Mouse (Mus musculus) induced T-regulatory cell, adult 2 months (primary cell): ENCODE data around the gene Stk19.
A peak's percentile ranks its signal among the peaks of the same experiment; 100 is the strongest.
"Not testable (repeated sequence)": the region's sequence is repeated elsewhere in the genome, so short reads cannot be mapped to it uniquely, and the experiment has no call there.

Source experiments
- DNase-seq: peaks from one replicate; pipeline ENCODE4 v3.0.0-alpha.2; 2012; ENCODE audit warnings: low read depth

Gene Stk19

GRCm38 (mm10) chr17:34797211-34797995, 39.3 kb downstream of the Stk19 start:
- not testable (repeated sequence) for DNase-seq

GRCm38 (mm10) chr17:34796311-34797140, 40.2 kb downstream of the Stk19 start:
- no peak for DNase-seq

- DNase-seq: peak; percentile 49
Observed at GRCm38 (mm10) chr17:34795633-34796032, 41.1 kb downstream of the Stk19 start.

- no peak for DNase-seq
Observed at GRCm38 (mm10) chr17:34795016-34795415, 41.7 kb downstream of the Stk19 start.

- DNase-seq: no peak
Observed at GRCm38 (mm10) chr17:34777680-34778325, 58.9 kb downstream of the Stk19 start.
